ENCODE assay signal across 8 mouse cellular contexts in genomic region chr4:142348910-142349309, GRCm38 (mm10).
DNase-seq lines count a peak whose midpoint lies in the region; ATAC-seq lines count a peak whose summit lies in the region.

No protein-coding gene starts in this region.

- peak; percentile 55 to 59 for DNase-seq in cerebellum, postnatal 10 days
- DNase-seq in cerebellum, postnatal 36 days: no peak
- peak; percentile 33 for DNase-seq in ovary, postnatal 14 days (ENCODE audit: low spot score)
- DNase-seq in ovary, adult 18-20 months (ENCODE audit: low spot score): no peak
- DNase-seq in heart, postnatal 4 days: peak; percentile 56
- no peak for DNase-seq in right cerebral cortex, postnatal 14 days
- no peak for DNase-seq in layer of hippocampus, postnatal 36 days

- peak; percentile 66 for ATAC-seq in megakaryocyte-erythroid progenitor cell, adult 5-6 weeks (replicated peaks; ENCODE audit: low FRiP score, low TSS enrichment, poor library complexity, severe bottlenecking)

Comparison
In these comparisons a context has a peak if more than half of its experiments do, and no peak if none do; other contexts are left out.
1. DNase-seq: peak in cerebellum, postnatal 10 days (2 of 2), ovary, postnatal 14 days (single experiment) and heart, postnatal 4 days (single experiment); none in cerebellum, postnatal 36 days (0 of 2), ovary, adult 18-20 months (single experiment), right cerebral cortex, postnatal 14 days (single experiment) and layer of hippocampus, postnatal 36 days (0 of 2).